Mouse (Mus musculus): ENCODE measurements around the gene Itgb6. TPM values are rescaled to one million over a fixed set of nuclear protein-coding genes. Genes with fewer than 3 reads are reported as not detected.
A peak's percentile ranks its signal among the peaks of the same experiment; 100 is the strongest.

Itgb6 gene
- polyA plus RNA-seq, 1 experiment from 2014 or later, result 8.6 TPM

DNA sequence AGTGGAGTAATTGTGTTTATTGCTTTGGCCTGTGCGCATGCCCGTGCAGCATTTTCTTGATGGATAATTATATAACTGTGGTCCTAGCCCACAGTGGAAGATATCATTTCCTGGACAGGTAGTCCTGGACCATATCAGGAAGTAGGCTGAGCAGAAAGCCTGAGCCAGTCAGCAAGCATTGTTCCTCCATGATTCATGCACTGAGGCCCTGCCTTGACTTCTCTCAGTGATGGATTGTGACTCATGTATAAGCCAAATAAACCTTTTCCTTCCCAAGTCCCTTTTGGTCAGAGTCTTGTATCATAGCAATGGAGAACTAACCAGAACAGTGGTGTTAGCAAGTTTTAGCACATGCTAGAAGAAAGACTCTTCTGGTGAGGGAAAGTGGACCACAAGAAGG lies 172.6 kb downstream of the Itgb6 start:
- Histone ChIP-seq H3K4me1 (replicated peaks; ENCODE audit: control insufficient read depth, insufficient read depth) (peaks cover 2% of the 10 kb centered on the region), H3K4me3 (ENCODE audit: low read depth, low read length) (no peak overlapping the region), H3K4me2 (replicated peaks; ENCODE audit: low read depth) (no peak overlapping the region), H3K27ac (replicated peaks) (no peak overlapping the region), H3K36me3 (ENCODE audit: control insufficient read depth, insufficient read depth, low read length) (no peaks in the 10 kb centered on the region), H3K27me3 (ENCODE audit: control insufficient read depth, insufficient read depth, low read length) (no peaks in the 10 kb centered on the region), H3K9ac (ENCODE audit: low read length) (no peak overlapping the region), H3K9me3 (ENCODE audit: control insufficient read depth, low read length) (no peaks in the 10 kb centered on the region)
- WGBS, result 76% methylated on average over 2 of the region's 2 CpGs
- ATAC-seq (ENCODE audit: low FRiP score, low TSS enrichment), result peak; percentile 71; the same call in 1 of the 2 replicates
- no peak for DNase-seq (ENCODE audit: low spot score)
- TF ChIP-seq EP300 (optimal IDR thresholded peaks at IDR 0.05) (no peak), CTCF (IDR thresholded peaks at IDR 0.05; ENCODE audit: low read depth) (no peak)

Other genes starting within 250 kb of the Itgb6 start
- 0.86 and 0.94 TPM in 2 replicates for gene Pla2r1, start 169.3 kb downstream of the Itgb6 start, polyA plus RNA-seq (2015; fragmentation: Nextera tagmentation; extraction: Ambion mirVana)
- gene Rbms1, start 240.5 kb upstream of the Itgb6 start, polyA plus RNA-seq (2015; fragmentation: Nextera tagmentation; extraction: Ambion mirVana), result 81.1 and 83.9 TPM in 2 replicates